Mouse (Mus musculus) lung, adult 2 months (tissue): ENCODE data around the gene Arid2.

Experiments
- CTCF ChIP-seq: fragments of 200-500 bp; IDR thresholded peaks from 2 replicates; pipeline ENCODE4 v1.5.1; 2011; ENCODE audit warnings: mild to moderate bottlenecking, low read length, control low read depth; ENCODE audit not compliant: insufficient read depth
- POLR2A ChIP-seq: fragments of 200-500 bp; IDR thresholded peaks from 2 replicates; pipeline ENCODE4 v1.6.1; 2011; ENCODE audit warnings: low read depth, mild to moderate bottlenecking, control low read depth, low read length, borderline replicate concordance; ENCODE audit errors: extremely low read depth

- TF ChIP-seq CTCF (no peak), POLR2A (no peak)
Measured at GRCm38 (mm10) chr15:96434202-96434601, 146.9 kb downstream of the Arid2 start.
